Mouse (Mus musculus): ENCODE results near the gene Recql5.

DNA sequence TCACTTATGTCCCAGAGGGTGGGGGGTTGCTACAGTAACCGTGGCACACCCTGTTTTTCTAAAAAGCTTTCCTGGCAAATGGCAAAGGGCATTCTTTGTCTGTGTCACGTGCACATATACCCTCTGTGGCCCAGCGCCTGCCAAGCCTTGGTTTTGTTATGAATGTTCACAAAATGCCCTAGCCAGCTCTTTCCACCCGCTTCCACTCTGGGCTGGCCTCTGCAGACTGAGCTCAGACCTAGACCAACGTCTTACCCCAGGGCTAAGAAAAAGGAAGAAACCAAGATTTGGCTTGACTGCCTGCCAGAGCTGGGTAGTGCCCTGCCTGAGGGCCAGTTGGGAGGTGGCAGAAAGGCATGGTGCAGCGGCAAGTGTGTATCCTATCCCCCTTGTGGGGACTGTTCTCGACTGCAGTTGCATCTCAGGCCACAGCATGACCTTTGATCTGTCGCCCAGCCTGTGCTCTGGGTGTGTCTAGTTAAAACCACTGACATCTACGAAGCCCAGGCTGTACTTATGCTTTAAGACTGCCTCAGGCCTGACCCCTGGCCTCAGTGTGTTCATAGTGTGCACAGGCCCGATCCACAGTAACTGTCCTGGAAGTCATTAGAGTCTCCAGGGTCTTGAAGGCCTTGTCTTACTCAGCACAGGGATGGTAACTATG is 22.1 kb upstream of the Recql5 start:
- TF ChIP-seq CTCF (IDR thresholded peaks at IDR 0.05; ENCODE audit: borderline replicate concordance, insufficient read depth, low read length) (no peak), POLR2A (IDR thresholded peaks at IDR 0.05; ENCODE audit: low read depth, low read length) (no peak)

Measured in embryonic fibroblast, embryonic 13.5 days (primary cell).